Mouse (Mus musculus) MEL (cell line): Measurements from ENCODE around the gene Gm10197.

Source experiments
- CHD2 ChIP-seq: IDR thresholded peaks from 2 replicates; pipeline ENCODE4 v1.6.1; 2011; ENCODE audit warnings: low read length, improper control_type of control experiment
- CTCF ChIP-seq, 3 experiments: IDR thresholded peaks in 2 of 3; conservative IDR thresholded peaks in 1 of 3; 2 replicates each; pipeline ENCODE4 v1.5.1; 2011 to 2012; ENCODE audit warnings: low read length in 3 of 3, low read depth in 2 of 3, mild to moderate bottlenecking in 2 of 3, improper control_type of control experiment in 1 of 3, inconsistent platforms in 1 of 3, mixed read lengths in 1 of 3, moderate library complexity in 1 of 3; ENCODE audit not compliant: control insufficient read depth in 1 of 3, insufficient read depth in 1 of 3, poor library complexity in 1 of 3, severe bottlenecking in 1 of 3
- EP300 ChIP-seq, 2 experiments: IDR thresholded peaks; 2 replicates each; pipeline ENCODE4 v1.6.1; 2011; ENCODE audit warnings: improper control_type of control experiment in 2 of 2, low read length in 2 of 2, low read depth in 1 of 2, mild to moderate bottlenecking in 1 of 2
- RAD21 ChIP-seq: IDR thresholded peaks from 2 replicates; pipeline ENCODE4 v1.6.1; 2011; ENCODE audit warnings: mild to moderate bottlenecking, low read depth, low read length, improper control_type of control experiment
- TBP ChIP-seq: IDR thresholded peaks from 2 replicates; pipeline ENCODE4 v1.8.0; 2011; ENCODE audit warnings: low read depth, low read length, improper control_type of control experiment
- ZMIZ1 ChIP-seq: IDR thresholded peaks from 2 replicates; pipeline ENCODE4 v1.6.1; 2012; ENCODE audit warnings: low read depth, mild to moderate bottlenecking, inconsistent platforms, low read length, improper control_type of control experiment, moderate library complexity
- ZNF384 ChIP-seq: IDR thresholded peaks from 2 replicates; pipeline ENCODE4 v1.6.1; 2012; ENCODE audit warnings: low read depth, mild to moderate bottlenecking, inconsistent platforms, low read length, improper control_type of control experiment

DNA sequence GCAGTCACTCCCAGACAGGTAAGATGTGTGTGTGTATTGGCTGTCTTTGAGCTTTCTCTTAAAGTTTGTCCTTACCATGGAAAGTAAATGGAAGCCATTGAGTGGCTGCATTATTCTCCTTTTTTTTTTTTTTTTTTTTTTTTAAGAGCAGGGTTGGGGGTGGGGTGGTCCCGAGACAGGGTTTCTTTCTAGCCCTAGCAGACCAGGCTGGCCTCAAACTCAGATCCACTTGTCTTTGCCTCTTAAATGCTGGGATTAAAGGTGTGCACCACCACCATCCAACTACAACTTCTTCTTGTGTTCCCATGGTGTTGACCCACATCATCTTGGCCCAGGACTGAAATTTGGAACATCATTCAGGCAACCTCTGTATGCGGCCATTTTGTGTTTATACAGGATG lies 2.0 kb upstream of the Gm10197 start:
- TF ChIP-seq RAD21 (no peak), TBP (no peak), ZNF384 (peak; percentile 59), EP300 (IDR thresholded peaks at IDR 0.05; ENCODE audit: low read depth in 1 of 2, low read length in 2 of 2) (no peak), ZMIZ1 (no peak), CTCF (IDR thresholded peaks at IDR 0.05 in 2 of 3, conservative IDR thresholded peaks at IDR 0.05 in 1 of 3; ENCODE audit: control insufficient read depth in 1 of 3, insufficient read depth in 1 of 3, low read depth in 2 of 3, low read length in 3 of 3, poor library complexity in 1 of 3, severe bottlenecking in 1 of 3) (no peak), CHD2 (no peak)
